Mouse (Mus musculus): Measurements from ENCODE around the gene Gm20605.

The Gm20605 gene

DNA sequence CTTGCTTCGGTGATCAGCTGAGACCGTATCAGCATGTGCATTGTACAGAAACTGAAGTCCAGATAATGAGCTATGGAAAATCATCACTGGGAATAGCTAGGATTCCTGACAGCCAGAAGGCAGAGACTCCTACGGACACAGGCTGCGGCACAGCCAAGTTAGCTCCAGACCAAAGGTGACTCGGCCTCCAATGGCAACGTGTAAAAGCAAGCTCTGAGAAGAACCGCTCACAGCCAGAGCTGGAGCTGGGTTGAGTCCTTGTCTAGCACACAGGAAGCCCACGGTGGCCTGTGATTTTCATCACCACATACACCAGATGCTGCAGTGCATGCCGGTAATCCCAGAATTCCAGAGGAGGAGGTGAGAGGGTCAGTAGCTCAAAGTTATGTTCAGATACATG is 61.6 kb downstream of the Gm20605 start:
- DNase-seq (ENCODE audit: low spot score in 2 of 2): no peak

DNA sequence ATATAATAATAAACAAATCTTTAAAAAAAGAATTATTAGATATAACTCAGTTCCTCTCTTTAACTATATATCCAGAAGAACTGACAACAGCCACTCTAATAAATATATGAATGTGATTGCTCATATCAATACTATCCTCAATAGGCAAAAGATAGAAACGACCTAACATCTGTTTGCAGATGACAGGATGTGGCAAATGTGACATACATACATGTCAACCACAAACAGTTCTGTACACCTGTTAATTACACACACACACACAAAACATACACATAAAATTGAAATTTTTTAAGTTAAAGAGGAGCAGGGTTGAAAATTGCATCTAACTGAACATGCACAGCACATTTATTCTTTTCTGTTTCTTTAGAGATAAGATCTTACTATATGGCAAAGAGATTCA is 62.9 kb downstream of the Gm20605 start:
- no peak for DNase-seq (ENCODE audit: low spot score in 2 of 2)

All from right cerebral cortex, postnatal 10 days (tissue).